Mouse (Mus musculus): ENCODE results near the gene Sltm. TPM values are rescaled to one million over a fixed set of nuclear protein-coding genes. Genes with fewer than 3 reads are reported as not detected.

Sltm gene
- polyA plus RNA-seq, 1 experiment from 2014 or later, result 73.7 TPM

DNA sequence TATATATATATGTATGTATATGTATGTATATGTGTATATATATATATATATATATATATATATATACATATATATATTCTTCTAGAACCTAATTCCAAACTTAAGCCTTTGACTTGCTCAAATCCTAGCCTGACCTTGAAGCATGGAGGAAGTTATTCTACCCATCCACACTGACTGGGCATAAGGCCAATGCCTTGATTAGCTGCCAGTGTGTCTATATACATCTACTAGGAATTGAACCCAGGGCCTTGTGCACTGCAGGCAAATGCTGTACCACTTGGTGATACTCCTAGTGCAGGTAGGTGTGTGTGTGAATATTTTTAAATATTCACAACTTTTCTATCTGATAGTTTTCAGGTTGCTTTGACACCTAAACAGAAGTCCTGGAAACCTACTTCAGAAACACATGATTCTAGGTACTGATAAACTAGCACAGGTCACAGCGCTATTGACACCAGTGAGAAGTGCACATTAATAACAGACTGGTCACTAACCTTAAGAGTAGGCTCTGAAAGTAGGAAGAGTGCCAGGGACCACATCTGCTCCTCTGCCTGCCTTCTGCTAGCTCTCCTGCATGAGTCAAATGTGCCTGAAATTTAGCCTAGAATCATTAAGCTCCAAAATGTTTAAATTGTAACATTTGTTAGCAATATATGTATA is 59.8 kb downstream of the Sltm start:
- Histone ChIP-seq H3K4me2 (replicated peaks) (no peak overlapping the region), H3K9ac (replicated peaks) (no peak overlapping the region), H3K27me3 (no peaks in the 10 kb centered on the region), H3K4me3 (replicated peaks) (no peak overlapping the region), H3K27ac (no peak overlapping the region), H3K9me3 (no peaks in the 10 kb centered on the region), H3K36me3 (peaks cover 38% of the 10 kb centered on the region), H3K4me1 (replicated peaks) (no peaks in the 10 kb centered on the region)
- no peak for ATAC-seq
- WGBS, result 94% methylated on average over 1 of the region's 1 CpGs

DNA sequence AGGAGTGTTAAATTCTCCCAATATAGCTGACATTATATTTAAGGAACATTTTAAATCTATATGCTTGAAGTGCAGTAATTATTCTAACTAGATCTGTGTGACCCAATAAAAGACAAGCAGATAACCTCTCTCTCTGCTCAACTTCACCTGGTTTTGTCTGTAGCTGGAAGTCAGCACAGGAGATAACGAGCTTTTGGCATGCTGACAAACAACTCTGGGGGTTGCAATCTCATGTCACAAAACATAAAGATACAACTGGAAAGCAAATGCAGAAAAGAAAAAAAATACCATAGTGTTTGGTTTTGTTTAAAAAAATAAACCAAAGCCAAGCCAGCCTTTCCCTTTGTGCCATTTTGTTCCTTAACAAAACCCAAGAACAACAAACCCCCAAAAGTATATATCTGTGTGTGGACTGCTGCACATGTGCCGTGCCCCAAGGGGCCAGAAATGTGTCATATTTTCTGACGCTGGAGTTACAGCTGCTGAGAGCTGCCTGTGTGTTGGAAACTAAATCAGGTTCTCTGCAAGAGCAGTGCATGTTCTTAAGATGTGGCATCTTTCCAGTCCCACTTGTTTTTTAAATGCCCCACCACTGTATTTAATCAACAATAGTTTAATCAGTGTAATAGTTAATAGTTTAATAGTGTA is 68.6 kb downstream of the Sltm start:
- H3K9ac ChIP-seq (replicated peaks), result no peak overlapping the region
- no peaks in the 10 kb centered on the region for H3K27me3 ChIP-seq
- 76% methylated on average over 3 of the region's 3 CpGs for WGBS
- H3K27ac ChIP-seq, result no peak overlapping the region
- no peaks in the 10 kb centered on the region for H3K4me1 ChIP-seq (replicated peaks)
- no peak overlapping the region for H3K4me2 ChIP-seq (replicated peaks)
- no peaks in the 10 kb centered on the region for H3K9me3 ChIP-seq
- no peak overlapping the region for H3K4me3 ChIP-seq (replicated peaks)
- H3K36me3 ChIP-seq, result peaks cover 27% of the 10 kb centered on the region
- no peak for ATAC-seq

DNA sequence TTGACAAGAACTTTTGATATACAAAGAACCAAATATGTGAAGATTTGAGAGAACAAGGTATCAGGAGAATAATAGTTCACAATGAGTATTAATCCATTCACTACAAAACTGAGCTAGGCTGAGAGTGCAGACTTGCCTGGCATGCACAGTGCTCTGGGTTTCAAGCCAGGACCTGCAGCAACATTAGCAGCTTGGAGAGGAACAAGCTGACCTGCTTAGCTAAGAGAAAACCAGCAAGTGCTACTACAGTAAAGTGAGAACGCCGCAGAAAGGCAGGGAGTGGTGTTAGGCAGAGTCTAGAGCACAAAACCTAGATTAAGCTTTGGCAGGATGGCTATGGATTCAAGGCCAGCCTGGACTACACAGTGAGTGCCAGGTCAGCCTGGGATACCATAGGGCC is 87.2 kb downstream of the Sltm start:
- Histone ChIP-seq H3K4me3 (replicated peaks) (no peak overlapping the region), H3K9me3 (no peaks in the 10 kb centered on the region), H3K27ac (no peak overlapping the region), H3K36me3 (peaks cover 6% of the 10 kb centered on the region), H3K27me3 (no peaks in the 10 kb centered on the region), H3K9ac (replicated peaks) (no peak overlapping the region), H3K4me2 (replicated peaks) (no peak overlapping the region), H3K4me1 (replicated peaks) (no peaks in the 10 kb centered on the region)
- WGBS, result 91% methylated on average over 2 of the region's 2 CpGs
- no peak for ATAC-seq

DNA sequence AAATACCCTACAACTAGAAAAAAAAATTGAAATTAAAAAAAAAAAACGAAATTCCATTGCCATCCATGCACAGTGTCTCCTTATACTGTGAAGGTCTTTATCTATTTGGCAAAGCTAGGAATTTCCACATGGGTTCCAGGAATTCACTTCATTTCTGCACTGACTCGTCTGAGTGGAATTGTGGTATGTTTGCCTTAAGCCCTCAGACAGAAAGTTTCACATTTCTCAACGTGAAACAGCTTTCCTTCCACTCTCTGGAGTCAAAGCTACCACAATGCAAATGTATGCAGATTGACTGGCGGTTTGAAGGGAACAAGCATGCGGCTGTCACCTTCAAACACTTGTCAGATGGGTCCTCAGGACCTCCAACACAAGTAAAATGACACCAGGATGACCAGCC is 89.1 kb downstream of the Sltm start:
- H3K4me2 ChIP-seq (replicated peaks), result no peak overlapping the region
- H3K27me3 ChIP-seq, result no peaks in the 10 kb centered on the region
- no peak overlapping the region for H3K9ac ChIP-seq (replicated peaks)
- H3K4me3 ChIP-seq (replicated peaks), result no peak overlapping the region
- 28% methylated on average over 5 of the region's 5 CpGs for WGBS
- H3K9me3 ChIP-seq, result no peaks in the 10 kb centered on the region
- no peaks in the 10 kb centered on the region; the same call in 1 of the 2 replicates for H3K36me3 ChIP-seq
- H3K27ac ChIP-seq, result no peak overlapping the region
- no peak for ATAC-seq
- H3K4me1 ChIP-seq (replicated peaks), result no peaks in the 10 kb centered on the region

DNA sequence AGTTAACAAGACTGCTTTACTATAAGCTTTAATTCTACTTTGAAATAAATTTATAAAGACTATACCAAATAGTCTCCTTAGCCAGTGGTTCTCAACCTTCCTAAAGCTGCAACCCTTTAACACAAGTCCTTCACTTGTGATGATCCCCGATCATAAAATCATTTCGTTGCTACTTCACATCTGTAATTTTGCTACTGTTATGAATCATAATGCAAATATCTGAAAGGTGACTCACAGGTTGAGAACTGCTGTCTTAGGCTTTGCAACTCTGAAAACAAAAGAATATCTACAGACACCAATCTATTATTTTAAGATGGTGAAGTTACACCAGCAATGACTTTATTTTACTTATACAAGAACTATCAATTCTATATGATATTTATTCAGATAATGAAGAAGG is 94.2 kb downstream of the Sltm start:
- H3K9ac ChIP-seq (replicated peaks), result no peak overlapping the region
- H3K27me3 ChIP-seq, result no peaks in the 10 kb centered on the region
- H3K9me3 ChIP-seq, result no peaks in the 10 kb centered on the region
- H3K27ac ChIP-seq, result no peak overlapping the region
- no peak overlapping the region for H3K4me2 ChIP-seq (replicated peaks)
- 90% methylated on average over 2 of the region's 2 CpGs for WGBS
- H3K36me3 ChIP-seq, result peaks cover 6% of the 10 kb centered on the region; the same call in 1 of the 2 replicates
- no peak overlapping the region for H3K4me3 ChIP-seq (replicated peaks)
- H3K4me1 ChIP-seq (replicated peaks), result no peaks in the 10 kb centered on the region
- no peak for ATAC-seq

Other genes with a start within 250 kb of the Sltm start
- gene Ccnb2, start 121.2 kb upstream of the Sltm start, polyA plus RNA-seq (2015; fragmentation: Nextera tagmentation; extraction: Ambion mirVana), result 74.0 and 76.2 TPM in 2 replicates
- gene Rnf111, start 39.0 kb upstream of the Sltm start, polyA plus RNA-seq (2015; fragmentation: Nextera tagmentation; extraction: Ambion mirVana), result 40.3 and 40.9 TPM in 2 replicates
- 0.49 and 0.62 TPM in 2 replicates for gene Gm10642, start 113.5 kb downstream of the Sltm start, polyA plus RNA-seq (2015; fragmentation: Nextera tagmentation; extraction: Ambion mirVana)
- 15.9 and 19.0 TPM in 2 replicates for gene Mindy2, start 114.4 kb downstream of the Sltm start, polyA plus RNA-seq (2015; fragmentation: Nextera tagmentation; extraction: Ambion mirVana)
- 68.5 and 69.9 TPM in 2 replicates for gene Adam10, start 136.2 kb downstream of the Sltm start, polyA plus RNA-seq (2015; fragmentation: Nextera tagmentation; extraction: Ambion mirVana)